Mouse (Mus musculus) adrenal gland, postnatal 10 days (tissue): ENCODE measurements at regions not wholly inside any gene's neighbourhood (a gene's known extent, or its start where the extent isn't known, plus 50 kb on each side); places are given as distances from the start of the nearest gene placed in this dataset.

Source experiments
- DNase-seq: peaks from one replicate; pipeline ENCODE4 v3.0.0; 2021; ENCODE audit warnings: mixed read lengths

GRCm38 (mm10) chr2:50921002-50921401 lies 227.9 kb downstream of the Rnd3 start:
- no peak for DNase-seq

GRCm38 (mm10) chr2:50916323-50917221 lies 232.3 kb downstream of the Rnd3 start:
- DNase-seq: peak; percentile 16

- no peak for DNase-seq
Measured at GRCm38 (mm10) chr2:50915149-50915548, 233.8 kb downstream of the Rnd3 start.

GRCm38 (mm10) chr2:50914176-50914575 lies 234.7 kb downstream of the Rnd3 start:
- no peak for DNase-seq

GRCm38 (mm10) chr2:50908762-50909161 lies 240.1 kb downstream of the Rnd3 start:
- DNase-seq: no peak

GRCm38 (mm10) chr2:50902701-50903100 lies 246.2 kb downstream of the Rnd3 start:
- DNase-seq: no peak

GRCm38 (mm10) chr2:50902220-50902619 lies 246.7 kb downstream of the Rnd3 start:
- no peak for DNase-seq

GRCm38 (mm10) chr2:50888992-50889391 lies 259.9 kb downstream of the Rnd3 start:
- DNase-seq: no peak

- DNase-seq: no peak
Measured at GRCm38 (mm10) chr2:50887954-50888353, 261.0 kb downstream of the Rnd3 start.

- DNase-seq: no peak
Measured at GRCm38 (mm10) chr2:50885924-50886315, 263.0 kb downstream of the Rnd3 start.

GRCm38 (mm10) chr2:50885280-50885923 lies 263.5 kb downstream of the Rnd3 start:
- no peak for DNase-seq

GRCm38 (mm10) chr2:50881514-50882038 lies 267.3 kb downstream of the Rnd3 start:
- peak; percentile 27 for DNase-seq

- DNase-seq: peak; percentile 36
Measured at GRCm38 (mm10) chr2:50880806-50881205, 268.1 kb downstream of the Rnd3 start.

- peak; percentile 32 for DNase-seq
Measured at GRCm38 (mm10) chr2:50877716-50878115, 271.2 kb downstream of the Rnd3 start.

- DNase-seq: no peak
Measured at GRCm38 (mm10) chr2:50875072-50875471, 273.8 kb downstream of the Rnd3 start.

- no peak for DNase-seq
Measured at GRCm38 (mm10) chr2:50853538-50854244, 295.2 kb downstream of the Rnd3 start.

GRCm38 (mm10) chr2:50852413-50852919 lies 296.4 kb downstream of the Rnd3 start:
- DNase-seq: no peak

GRCm38 (mm10) chr2:50850071-50850470 lies 298.8 kb downstream of the Rnd3 start:
- DNase-seq: no peak

GRCm38 (mm10) chr2:50841881-50842280 lies 307.0 kb downstream of the Rnd3 start:
- no peak for DNase-seq

- DNase-seq: no peak
Measured at GRCm38 (mm10) chr2:50835511-50836320, 313.2 kb downstream of the Rnd3 start.

- no peak for DNase-seq
Measured at GRCm38 (mm10) chr2:50833791-50834190, 315.1 kb downstream of the Rnd3 start.

- no peak for DNase-seq
Measured at GRCm38 (mm10) chr2:50832471-50832870, 316.4 kb downstream of the Rnd3 start.
